Mouse (Mus musculus): ENCODE results near the gene Gm3500.
"Not testable (repeated sequence)": the region's sequence is repeated elsewhere in the genome, so short reads cannot be mapped to it uniquely, and the experiment has no call there.

Gm3500 gene

DNA sequence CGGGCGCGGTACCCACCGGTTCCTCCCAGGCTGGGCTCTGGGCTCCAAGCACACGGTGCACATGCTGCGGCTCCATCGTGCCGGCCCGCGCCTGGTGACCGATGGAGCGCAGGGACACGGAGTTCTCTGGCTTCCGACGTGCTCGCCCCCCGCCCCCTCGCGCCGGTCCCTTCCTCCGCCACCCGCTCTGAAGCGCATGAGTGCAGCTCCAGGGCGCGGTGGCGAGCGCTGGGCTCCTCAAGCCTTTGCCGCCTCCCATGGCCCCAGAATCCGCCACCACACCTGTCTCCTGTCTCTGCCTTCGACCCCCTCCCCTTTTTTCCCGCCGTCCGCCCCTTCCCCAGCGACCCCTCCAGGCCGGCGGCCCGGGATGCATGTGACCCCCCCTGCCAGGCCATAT is at the start of gene Gm3500:
TSS of gene Gm3500 (minus strand) at position 101 of the 400 bp plus-strand sequence.
- in situ Hi-C loops (cut with MboI, MseI) = not testable (repeated sequence)

GRCm38 (mm10) chr14:5334828-5335227 is 54.0 kb downstream of the Gm3500 start, which contains the start of gene Gm3542:
Gm3542 (minus strand) TSS chr14:5334928.
- in situ Hi-C loops (cut with MboI, MseI) = not testable (repeated sequence)

Measured in T-helper 2 cell (primary cell).